Mouse (Mus musculus): ENCODE data around the gene Sobp. TPM values are rescaled to one million over a fixed set of nuclear protein-coding genes. Genes with fewer than 3 reads are reported as not detected.

Sobp gene
- total RNA-seq, 2 experiments from 2014 or later, result 13.1 to 21.5 TPM

GRCm38 (mm10) chr10:43043351-43044209 lies 130.8 kb downstream of the Sobp start:
- intact Hi-C loops (cut with DNase I; ENCODE audit: low total_unique reads), result no loop called here
- DNase-seq, result no peak

GRCm38 (mm10) chr10:43042591-43043327 lies 131.6 kb downstream of the Sobp start:
- no peak for DNase-seq
- intact Hi-C loops (cut with DNase I; ENCODE audit: low total_unique reads), result no loop called here

- DNase-seq, result no peak
- intact Hi-C loops (cut with DNase I; ENCODE audit: low total_unique reads), result no loop called here
Measured at GRCm38 (mm10) chr10:43041794-43042193, 132.5 kb downstream of the Sobp start.

GRCm38 (mm10) chr10:43037455-43037793 lies 136.9 kb downstream of the Sobp start:
- intact Hi-C loops (cut with DNase I; ENCODE audit: low total_unique reads), result no loop called here
- no peak for DNase-seq

GRCm38 (mm10) chr10:43036646-43037454 lies 137.5 kb downstream of the Sobp start:
- intact Hi-C loops (cut with DNase I; ENCODE audit: low total_unique reads), result no loop called here
- no peak for DNase-seq

GRCm38 (mm10) chr10:43035579-43035978 lies 138.8 kb downstream of the Sobp start:
- peak; percentile 67 for DNase-seq
- intact Hi-C loops (cut with DNase I; ENCODE audit: low total_unique reads), result no loop called here

- intact Hi-C loops (cut with DNase I; ENCODE audit: low total_unique reads), result no loop called here
- peak; percentile 33 for DNase-seq
Measured at GRCm38 (mm10) chr10:43034811-43035210, 139.5 kb downstream of the Sobp start.

GRCm38 (mm10) chr10:43033481-43034248 lies 140.7 kb downstream of the Sobp start:
- intact Hi-C loops (cut with DNase I; ENCODE audit: low total_unique reads), result no loop called here
- no peak for DNase-seq

GRCm38 (mm10) chr10:43027006-43027405 lies 147.3 kb downstream of the Sobp start:
- intact Hi-C loops (cut with DNase I; ENCODE audit: low total_unique reads), result no loop called here
- no peak for DNase-seq

GRCm38 (mm10) chr10:43023454-43024194 lies 150.7 kb downstream of the Sobp start:
- no peak for DNase-seq
- intact Hi-C loops (cut with DNase I; ENCODE audit: low total_unique reads), result no loop called here

GRCm38 (mm10) chr10:43022190-43022761 lies 152.1 kb downstream of the Sobp start:
- intact Hi-C loops (cut with DNase I; ENCODE audit: low total_unique reads), result no loop called here
- no peak for DNase-seq

- intact Hi-C loops (cut with DNase I; ENCODE audit: low total_unique reads), result no loop called here
- DNase-seq, result peak; percentile 59
Measured at GRCm38 (mm10) chr10:43021512-43022116, 152.7 kb downstream of the Sobp start.

- no peak for DNase-seq
- intact Hi-C loops (cut with DNase I; ENCODE audit: low total_unique reads), result no loop called here
Measured at GRCm38 (mm10) chr10:43021017-43021416, 153.3 kb downstream of the Sobp start.

GRCm38 (mm10) chr10:43014782-43015181 lies 159.5 kb downstream of the Sobp start:
- no peak for DNase-seq
- intact Hi-C loops (cut with DNase I; ENCODE audit: low total_unique reads), result no loop called here

- no peak for DNase-seq
- intact Hi-C loops (cut with DNase I; ENCODE audit: low total_unique reads), result no loop called here
Measured at GRCm38 (mm10) chr10:43014358-43014757, 160.0 kb downstream of the Sobp start.

- intact Hi-C loops (cut with DNase I; ENCODE audit: low total_unique reads), result no loop called here
- no peak for DNase-seq
Measured at GRCm38 (mm10) chr10:43008116-43008515, 166.2 kb downstream of the Sobp start.

GRCm38 (mm10) chr10:43006534-43006933 lies 167.8 kb downstream of the Sobp start:
- peak; percentile 57 for DNase-seq
- intact Hi-C loops (cut with DNase I; ENCODE audit: low total_unique reads), result no loop called here

GRCm38 (mm10) chr10:43005677-43006076 lies 168.7 kb downstream of the Sobp start:
- intact Hi-C loops (cut with DNase I; ENCODE audit: low total_unique reads), result no loop called here

More at GRCm38 (mm10) chr10:43005677-43006076, 168.7 kb downstream of the Sobp start:
- no peak for DNase-seq

Data from gastrocnemius, postnatal 14 days (tissue).